Mouse (Mus musculus): ENCODE measurements around the gene Slc26a11. TPM values are rescaled to one million over a fixed set of nuclear protein-coding genes. Genes with fewer than 3 reads are reported as not detected.
A peak's percentile ranks its signal among the peaks of the same experiment; 100 is the strongest.

Gene Slc26a11
- polyA plus RNA-seq, 1 experiment from 2014 or later, result 3.6 TPM

DNA sequence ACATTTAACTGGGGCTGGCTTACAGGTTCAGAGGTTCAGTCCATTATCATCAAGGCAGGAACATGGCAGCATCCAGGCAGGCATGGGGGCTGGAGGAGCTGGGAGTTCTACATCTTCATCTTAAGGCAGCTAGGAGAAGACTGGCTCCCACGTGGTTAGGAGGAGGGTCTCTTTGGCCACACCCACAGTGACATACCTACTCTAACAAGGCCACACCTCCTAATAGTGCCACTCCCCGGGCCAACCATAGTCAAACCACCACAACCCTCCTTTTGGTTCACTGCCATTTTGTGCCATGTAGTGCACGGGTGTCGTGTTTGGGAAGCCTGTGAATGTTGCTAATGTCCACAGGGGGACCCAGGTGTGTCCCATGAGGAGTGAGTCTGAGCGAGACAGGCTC lies 52.6 kb downstream of the Slc26a11 start:
- no peaks in the 10 kb centered on the region for H3K27me3 ChIP-seq (ENCODE audit: control insufficient read depth, insufficient read depth, low read length)
- WGBS, result 47% methylated on average over 5 of the region's 5 CpGs
- H3K36me3 ChIP-seq (ENCODE audit: control insufficient read depth, insufficient read depth, low read length), result peaks cover 9% of the 10 kb centered on the region
- no peak overlapping the region for H3K9ac ChIP-seq (ENCODE audit: low read length)
- H3K4me1 ChIP-seq (replicated peaks; ENCODE audit: control insufficient read depth, insufficient read depth), result no peaks in the 10 kb centered on the region
- H3K27ac ChIP-seq (replicated peaks), result no peak overlapping the region
- H3K4me2 ChIP-seq (replicated peaks; ENCODE audit: low read depth), result no peak overlapping the region
- no peaks in the 10 kb centered on the region for H3K9me3 ChIP-seq (ENCODE audit: control insufficient read depth, low read length)
- DNase-seq (ENCODE audit: low spot score), result no peak
- TF ChIP-seq EP300 (optimal IDR thresholded peaks at IDR 0.05), result no peak
- TF ChIP-seq CTCF (IDR thresholded peaks at IDR 0.05; ENCODE audit: low read depth), result no peak
- peak; percentile 33; the same call in 1 of the 2 replicates for ATAC-seq (ENCODE audit: low FRiP score, low TSS enrichment)
- H3K4me3 ChIP-seq (ENCODE audit: low read depth, low read length), result no peak overlapping the region

DNA sequence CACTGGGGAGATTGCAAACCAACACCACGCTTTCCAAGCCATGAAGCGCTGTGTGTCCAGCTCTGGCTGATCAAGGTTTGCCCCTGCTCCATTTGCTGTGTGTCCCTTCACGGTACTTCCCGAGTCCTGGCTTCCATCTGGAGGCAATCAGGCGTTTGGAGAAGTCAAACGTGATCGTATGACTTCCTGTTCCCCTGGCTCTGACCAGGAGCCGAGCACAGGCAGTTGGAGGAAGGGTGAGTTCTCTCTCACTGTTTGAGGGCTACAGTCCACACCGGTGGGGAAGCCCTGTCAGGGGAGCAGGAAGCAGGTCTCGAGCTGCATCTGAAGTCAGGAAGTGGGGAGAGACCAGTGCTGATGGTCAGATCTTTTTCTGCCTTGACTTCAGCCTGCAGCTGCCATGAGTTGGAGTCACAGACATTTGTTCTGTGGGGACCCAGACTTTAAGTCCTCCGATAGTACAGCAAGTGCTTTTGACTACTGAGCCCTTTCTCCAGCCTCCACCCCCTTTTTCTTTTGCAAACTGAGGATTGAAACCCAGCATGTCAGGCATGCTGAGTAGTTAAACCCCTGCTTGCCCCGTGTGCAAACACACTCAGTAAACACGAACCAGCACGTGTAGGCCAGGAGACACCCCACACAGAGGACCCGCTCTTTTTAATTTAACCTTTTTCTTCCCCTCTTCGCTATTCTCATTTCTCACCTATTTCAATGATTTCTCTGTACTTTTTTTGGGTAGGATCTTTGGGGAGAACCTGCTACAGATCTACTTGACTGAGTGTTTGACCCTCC lies 64.2 kb downstream of the Slc26a11 start:
- no peak overlapping the region; the same call in 1 of the 2 replicates for H3K9ac ChIP-seq (ENCODE audit: low read length)
- H3K27me3 ChIP-seq (ENCODE audit: control insufficient read depth, insufficient read depth, low read length), result no peaks in the 10 kb centered on the region
- H3K9me3 ChIP-seq (ENCODE audit: control insufficient read depth, low read length), result no peaks in the 10 kb centered on the region
- H3K4me2 ChIP-seq (replicated peaks; ENCODE audit: low read depth), result no peak overlapping the region
- DNase-seq (ENCODE audit: low spot score), result peak; percentile 27
- WGBS, result 30% methylated on average over 16 of the region's 16 CpGs
- no peak overlapping the region for H3K4me3 ChIP-seq (ENCODE audit: low read depth, low read length)
- 0 out of 2 replicates have a peak overlapping the region, but pooled peaks have one; percentile 2 for H3K27ac ChIP-seq (replicated peaks)
- no peaks in the 10 kb centered on the region for H3K4me1 ChIP-seq (replicated peaks; ENCODE audit: control insufficient read depth, insufficient read depth)
- TF ChIP-seq CTCF (IDR thresholded peaks at IDR 0.05; ENCODE audit: low read depth) (no peak), EP300 (optimal IDR thresholded peaks at IDR 0.05) (no peak)
- ATAC-seq (ENCODE audit: low FRiP score, low TSS enrichment), result no peak
- peaks cover 19% of the 10 kb centered on the region; the same call in 1 of the 2 replicates for H3K36me3 ChIP-seq (ENCODE audit: control insufficient read depth, insufficient read depth, low read length)

DNA sequence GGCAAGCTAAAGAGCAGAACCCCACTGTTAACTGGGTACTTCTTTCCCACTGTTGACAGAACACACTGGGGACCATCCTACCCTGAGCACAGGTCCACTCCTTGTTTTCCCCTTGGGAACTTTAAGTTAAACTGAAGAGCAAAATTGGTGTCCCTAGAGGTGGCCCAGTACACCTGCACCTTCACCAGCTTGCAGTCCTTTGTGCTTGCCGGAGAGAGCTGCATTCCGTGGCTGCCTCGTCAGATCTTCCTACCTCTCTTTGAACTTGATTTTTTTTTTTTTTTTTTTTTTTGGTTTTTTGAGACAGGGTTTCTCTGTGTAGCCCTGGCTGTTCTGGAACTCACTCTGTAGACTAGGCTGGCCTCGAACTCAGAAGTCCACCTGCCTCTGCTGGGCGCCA lies 65.1 kb downstream of the Slc26a11 start:
- TF ChIP-seq EP300 (optimal IDR thresholded peaks at IDR 0.05) (no peak), CTCF (IDR thresholded peaks at IDR 0.05; ENCODE audit: low read depth) (no peak)
- Histone ChIP-seq H3K4me2 (replicated peaks; ENCODE audit: low read depth) (no peak overlapping the region), H3K4me3 (ENCODE audit: low read depth, low read length) (no peak overlapping the region), H3K4me1 (replicated peaks; ENCODE audit: control insufficient read depth, insufficient read depth) (no peaks in the 10 kb centered on the region), H3K9me3 (ENCODE audit: control insufficient read depth, low read length) (no peaks in the 10 kb centered on the region), H3K36me3 (ENCODE audit: control insufficient read depth, insufficient read depth, low read length) (peaks cover 19% of the 10 kb centered on the region; the same call in 1 of the 2 replicates), H3K27ac (replicated peaks) (no peak overlapping the region), H3K9ac (ENCODE audit: low read length) (no peak overlapping the region), H3K27me3 (ENCODE audit: control insufficient read depth, insufficient read depth, low read length) (no peaks in the 10 kb centered on the region)
- 73% methylated on average over 5 of the region's 5 CpGs for WGBS
- no peak for ATAC-seq (ENCODE audit: low FRiP score, low TSS enrichment)
- DNase-seq (ENCODE audit: low spot score), result no peak

DNA sequence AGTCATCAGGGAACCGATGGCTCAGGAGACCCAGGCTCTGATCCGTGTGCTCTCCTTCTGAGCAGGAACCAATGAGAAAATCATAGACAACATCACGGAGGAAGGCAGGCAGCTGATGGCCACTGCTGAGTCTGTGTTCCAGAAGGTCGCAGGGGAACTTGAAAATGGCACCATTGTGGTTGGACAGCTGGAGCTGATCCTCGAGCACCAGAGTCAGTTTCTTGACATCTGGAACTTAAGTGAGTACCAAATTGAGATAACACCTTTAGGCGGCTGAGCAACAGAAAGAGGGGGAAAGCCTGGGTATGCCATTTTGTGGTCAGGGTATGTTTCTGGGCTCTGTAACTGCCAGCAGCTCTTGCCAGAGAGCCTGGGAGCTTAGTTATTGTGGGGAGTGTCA lies 72.1 kb downstream of the Slc26a11 start:
- TF ChIP-seq EP300 (optimal IDR thresholded peaks at IDR 0.05) (no peak), CTCF (IDR thresholded peaks at IDR 0.05; ENCODE audit: low read depth) (no peak)
- H3K4me1 ChIP-seq (replicated peaks; ENCODE audit: control insufficient read depth, insufficient read depth), result no peaks in the 10 kb centered on the region
- ATAC-seq (ENCODE audit: low FRiP score, low TSS enrichment) (no peak), DNase-seq (ENCODE audit: low spot score) (no peak)
- peak overlapping the region; percentile 49; the same call in 1 of the 2 replicates for H3K27ac ChIP-seq (replicated peaks)
- no peaks in the 10 kb centered on the region for H3K9me3 ChIP-seq (ENCODE audit: control insufficient read depth, low read length)
- H3K4me3 ChIP-seq (ENCODE audit: low read depth, low read length), result no peak overlapping the region
- H3K27me3 ChIP-seq (ENCODE audit: control insufficient read depth, insufficient read depth, low read length), result no peaks in the 10 kb centered on the region
- 83% methylated on average over 6 of the region's 6 CpGs for WGBS
- H3K4me2 ChIP-seq (replicated peaks; ENCODE audit: low read depth), result no peak overlapping the region
- H3K9ac ChIP-seq (ENCODE audit: low read length), result no peak overlapping the region
- peaks cover 16% of the 10 kb centered on the region for H3K36me3 ChIP-seq (ENCODE audit: control insufficient read depth, insufficient read depth, low read length)

DNA sequence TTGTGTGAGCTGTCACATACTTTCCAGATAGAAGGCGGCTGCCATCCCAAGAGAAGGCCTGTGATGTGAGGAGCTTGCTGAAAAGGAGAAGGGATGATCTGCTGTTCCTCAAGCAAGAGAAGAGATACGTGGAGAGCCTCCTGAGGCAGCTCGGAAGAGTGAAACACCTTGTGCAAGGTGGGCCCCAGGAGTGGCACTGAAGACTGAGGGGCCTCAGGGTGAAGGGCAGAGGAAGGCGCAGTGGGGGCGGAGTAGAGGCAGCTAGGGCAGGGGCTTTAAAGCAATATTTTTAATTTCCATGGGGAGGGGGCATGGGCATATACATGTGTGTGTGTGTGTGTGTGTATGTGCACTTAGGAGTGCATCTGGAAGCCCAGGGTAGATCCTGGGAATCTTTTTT lies 72.6 kb downstream of the Slc26a11 start:
- peaks cover 14% of the 10 kb centered on the region for H3K36me3 ChIP-seq (ENCODE audit: control insufficient read depth, insufficient read depth, low read length)
- peak overlapping the region; percentile 49 for H3K27ac ChIP-seq (replicated peaks)
- no peak overlapping the region for H3K4me2 ChIP-seq (replicated peaks; ENCODE audit: low read depth)
- H3K4me1 ChIP-seq (replicated peaks; ENCODE audit: control insufficient read depth, insufficient read depth), result no peaks in the 10 kb centered on the region
- no peak overlapping the region for H3K4me3 ChIP-seq (ENCODE audit: low read depth, low read length)
- DNase-seq (ENCODE audit: low spot score), result no peak
- no peaks in the 10 kb centered on the region for H3K9me3 ChIP-seq (ENCODE audit: control insufficient read depth, low read length)
- WGBS, result 79% methylated on average over 5 of the region's 5 CpGs
- no peak for TF ChIP-seq EP300 (optimal IDR thresholded peaks at IDR 0.05)
- no peak for TF ChIP-seq CTCF (IDR thresholded peaks at IDR 0.05; ENCODE audit: low read depth)
- no peak overlapping the region for H3K9ac ChIP-seq (ENCODE audit: low read length)
- no peaks in the 10 kb centered on the region for H3K27me3 ChIP-seq (ENCODE audit: control insufficient read depth, insufficient read depth, low read length)
- ATAC-seq (ENCODE audit: low FRiP score, low TSS enrichment), result no peak

DNA sequence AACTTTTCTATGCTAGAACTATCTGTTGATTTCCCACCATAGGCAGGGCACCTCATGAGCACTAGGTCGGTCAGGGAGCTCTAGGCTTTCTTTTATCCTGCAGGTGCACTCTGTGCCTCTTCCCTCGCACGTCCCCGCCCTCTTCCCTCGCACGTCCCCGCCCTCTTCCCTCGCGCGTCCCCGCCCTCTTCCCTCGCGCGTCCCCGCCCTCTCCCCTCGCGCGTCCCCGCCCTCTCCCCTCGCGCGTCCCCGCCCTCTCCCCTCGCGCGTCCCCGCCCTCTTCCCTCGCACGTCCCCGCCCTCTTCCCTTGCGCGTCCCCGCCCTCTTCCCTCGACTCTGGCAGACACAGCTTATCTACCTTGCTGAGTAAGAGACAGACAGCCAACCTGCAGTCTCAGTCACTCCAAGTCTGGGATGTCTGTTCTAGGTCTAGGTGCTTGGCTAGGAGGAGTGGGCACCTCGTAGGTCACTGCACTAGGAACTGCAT lies 73.3 kb downstream of the Slc26a11 start:
- no peaks in the 10 kb centered on the region for H3K4me1 ChIP-seq (replicated peaks; ENCODE audit: control insufficient read depth, insufficient read depth)
- H3K36me3 ChIP-seq (ENCODE audit: control insufficient read depth, insufficient read depth, low read length), result peaks cover 17% of the 10 kb centered on the region
- no peak overlapping the region for H3K4me3 ChIP-seq (ENCODE audit: low read depth, low read length)
- H3K4me2 ChIP-seq (replicated peaks; ENCODE audit: low read depth), result peak overlapping the region; percentile 38
- H3K27me3 ChIP-seq (ENCODE audit: control insufficient read depth, insufficient read depth, low read length), result no peaks in the 10 kb centered on the region
- no peak overlapping the region for H3K9ac ChIP-seq (ENCODE audit: low read length)
- H3K9me3 ChIP-seq (ENCODE audit: control insufficient read depth, low read length), result no peaks in the 10 kb centered on the region
- peak overlapping the region; percentile 53; the same call in 1 of the 2 replicates for H3K27ac ChIP-seq (replicated peaks)
- TF ChIP-seq CTCF (IDR thresholded peaks at IDR 0.05; ENCODE audit: low read depth) (no peak), EP300 (optimal IDR thresholded peaks at IDR 0.05) (no peak)
- peak; percentile 89 for ATAC-seq (ENCODE audit: low FRiP score, low TSS enrichment)
- 2% methylated on average over 19 of the region's 35 CpGs for WGBS
- DNase-seq (ENCODE audit: low spot score), result peak; percentile 88

MicroRNAs within 50 kb of the gene (microRNA counts, 519-probe panel; counts per million panel counts)
- not detected for microRNA mmu-miR-1932

Small RNA genes lying within 50 kb of the gene (microRNA-seq; reads per million reads assigned to microRNA genes)
- gene Mir1932, result not detected

Other genes starting within 250 kb of the Slc26a11 start
- gene Tbc1d16, start 127.1 kb upstream of the Slc26a11 start, polyA plus RNA-seq (2015; fragmentation: Nextera tagmentation; extraction: Ambion mirVana), result 4.8 and 6.3 TPM in 2 replicates
- gene Ccdc40, start 127.0 kb upstream of the Slc26a11 start, polyA plus RNA-seq (2015; fragmentation: Nextera tagmentation; extraction: Ambion mirVana), result 0.92 and 1.2 TPM in 2 replicates
- gene Gaa, start 87.7 kb upstream of the Slc26a11 start, polyA plus RNA-seq (2015; fragmentation: Nextera tagmentation; extraction: Ambion mirVana), result 30.8 and 35.5 TPM in 2 replicates
- 183 and 197 TPM in 2 replicates for gene Eif4a3, start 55.5 kb upstream of the Slc26a11 start, polyA plus RNA-seq (2015; fragmentation: Nextera tagmentation; extraction: Ambion mirVana)
- gene Card14, start 47.8 kb upstream of the Slc26a11 start, polyA plus RNA-seq (2015; fragmentation: Nextera tagmentation; extraction: Ambion mirVana), result 1.8 and 1.9 TPM in 2 replicates
- gene Sgsh, start within 50 bp of the Slc26a11 start, polyA plus RNA-seq (2015; fragmentation: Nextera tagmentation; extraction: Ambion mirVana), result 6.7 and 7.7 TPM in 2 replicates
- gene Rnf213, start 37.5 kb downstream of the Slc26a11 start, polyA plus RNA-seq (2015; fragmentation: Nextera tagmentation; extraction: Ambion mirVana), result 4.4 and 5.5 TPM in 2 replicates
- gene Endov, start 135.8 kb downstream of the Slc26a11 start, polyA plus RNA-seq (2015; fragmentation: Nextera tagmentation; extraction: Ambion mirVana), result 9.2 and 12.8 TPM in 2 replicates
- 0.13 and 0.16 TPM in 2 replicates for gene Nptx1, start 192.2 kb downstream of the Slc26a11 start, polyA plus RNA-seq (2015; fragmentation: Nextera tagmentation; extraction: Ambion mirVana)
- gene Rptor, start 247.3 kb downstream of the Slc26a11 start, polyA plus RNA-seq (2015; fragmentation: Nextera tagmentation; extraction: Ambion mirVana), result 3.7 and 3.9 TPM in 2 replicates